Mouse (Mus musculus) heart, embryonic 12.5 days (tissue): ENCODE results near the gene Itpka. TPM values are rescaled to one million over a fixed set of nuclear protein-coding genes. Genes with fewer than 3 reads are reported as not detected.
A peak's percentile ranks its signal among the peaks of the same experiment; 100 is the strongest.

Source experiments
- ATAC-seq: fragments of 200-750 bp; cut with Nextera tagmentation; 2 replicates; pipeline ENCODE4 v1.8.0; 2017; ENCODE audit warnings: moderate TSS enrichment, moderate library complexity; ENCODE audit not compliant: insufficient number of reproducible peaks, low FRiP score
- H3K27ac ChIP-seq: fragments of 300-500 bp; sonication (generic); 2 replicates; pipeline ENCODE4 v1.5.1; 2016; ENCODE audit warnings: mild to moderate bottlenecking, moderate library complexity; ENCODE audit not compliant: poor library complexity, severe bottlenecking
- H3K27me3 ChIP-seq: fragments of 300-500 bp; sonication (generic); replicated peaks from 2 replicates; pipeline ENCODE4 v1.6.1; 2016; ENCODE audit warnings: mild to moderate bottlenecking, moderate library complexity
- H3K36me3 ChIP-seq: fragments of 300-500 bp; sonication (generic); 2 replicates; pipeline ENCODE4 v1.6.1; 2016; ENCODE audit warnings: mild to moderate bottlenecking, moderate library complexity
- H3K4me1 ChIP-seq: fragments of 300-500 bp; sonication (generic); replicated peaks from 2 replicates; pipeline ENCODE4 v1.6.1; 2016; ENCODE audit warnings: mild to moderate bottlenecking
- H3K4me2 ChIP-seq: fragments of 300-500 bp; sonication (generic); 2 replicates; pipeline ENCODE4 v1.6.1; 2016; ENCODE audit warnings: mild to moderate bottlenecking, moderate library complexity
- H3K4me3 ChIP-seq: fragments of 300-500 bp; sonication (generic); 2 replicates; pipeline ENCODE4 v1.5.1; 2016; ENCODE audit warnings: mild to moderate bottlenecking
- H3K9ac ChIP-seq: fragments of 300-500 bp; sonication (generic); 2 replicates; pipeline ENCODE4 v1.6.1; 2016; ENCODE audit warnings: mild to moderate bottlenecking, moderate library complexity
- H3K9me3 ChIP-seq: fragments of 300-500 bp; sonication (generic); replicated peaks from 2 replicates; pipeline ENCODE4 v1.6.1; 2016; ENCODE audit warnings: mild to moderate bottlenecking, moderate library complexity
- WGBS: fragments of 180-500 bp; shearing (Covaris S2); methylation state at CpG from one replicate; pipeline ENCODE4 v1.1.7; 2016; 5-methylcytosine and 5-hydroxymethylcytosine counted together
- polyA plus RNA-seq: library from polyadenylated mRNA; unstranded; fragments of >200 nt; fragmentation: Nextera tagmentation; extraction: Ambion mirVana; gene quantifications from 2 replicates; pipeline ENCODE4 v1.2.1, GENCODE M21; 2016

The Itpka gene
- polyA plus RNA-seq, 1 experiment from 2014 or later, result 3.0 TPM

DNA sequence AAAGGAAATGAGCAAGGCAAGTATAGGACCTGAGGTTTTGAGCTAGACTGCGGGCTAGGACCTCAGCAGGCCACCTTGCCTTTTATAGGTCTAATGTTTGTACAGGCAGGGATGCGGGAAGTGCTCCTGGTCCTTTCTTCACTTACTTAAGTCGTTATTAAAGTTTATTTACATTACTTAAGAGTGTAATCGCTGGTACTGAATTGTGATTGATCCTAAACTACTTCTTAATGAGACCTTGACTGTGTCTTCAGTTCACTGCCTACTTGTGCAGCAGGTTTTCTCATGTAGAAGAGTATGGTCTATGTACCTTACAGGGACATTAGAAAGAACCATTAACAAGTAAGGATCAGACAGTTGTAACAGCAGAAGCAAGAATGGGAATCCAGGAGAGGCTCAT is 11.4 kb upstream of the Itpka start:
- Histone ChIP-seq H3K4me1 (no peaks in the 10 kb centered on the region), H3K9me3 (no peaks in the 10 kb centered on the region), H3K4me2 (no peak overlapping the region), H3K27ac (no peak overlapping the region), H3K9ac (no peak overlapping the region), H3K4me3 (no peak overlapping the region), H3K36me3 (peaks cover 94% of the 10 kb centered on the region), H3K27me3 (0 out of 2 replicates have a peak, but pooled peaks cover 5% of the 10 kb centered on the region)
- ATAC-seq, result no peak
- whole genome bisulfite sequencing, result 90% methylated on average over 4 of the region's 4 CpGs

DNA sequence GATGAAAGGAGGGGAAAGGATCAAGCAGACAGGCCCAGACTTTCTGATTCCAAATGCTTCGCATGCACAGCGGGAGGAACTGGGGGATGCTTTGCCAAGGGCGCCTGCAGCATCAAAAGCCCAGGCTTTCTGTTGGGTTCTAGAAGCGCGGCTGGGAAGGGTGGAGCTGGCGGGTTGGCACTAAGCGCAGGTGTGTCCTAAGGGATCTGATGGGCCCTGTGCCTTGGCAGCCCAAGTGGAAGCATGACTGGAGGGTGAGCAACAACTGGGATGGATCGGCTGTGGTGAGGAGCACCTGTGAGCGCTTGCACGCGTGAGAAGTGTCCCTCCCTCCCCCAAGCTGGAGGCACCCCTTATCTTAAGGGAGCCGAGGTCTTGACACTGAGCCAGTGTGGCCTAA is 5.0 kb upstream of the Itpka start:
- no peak for ATAC-seq

DNA sequence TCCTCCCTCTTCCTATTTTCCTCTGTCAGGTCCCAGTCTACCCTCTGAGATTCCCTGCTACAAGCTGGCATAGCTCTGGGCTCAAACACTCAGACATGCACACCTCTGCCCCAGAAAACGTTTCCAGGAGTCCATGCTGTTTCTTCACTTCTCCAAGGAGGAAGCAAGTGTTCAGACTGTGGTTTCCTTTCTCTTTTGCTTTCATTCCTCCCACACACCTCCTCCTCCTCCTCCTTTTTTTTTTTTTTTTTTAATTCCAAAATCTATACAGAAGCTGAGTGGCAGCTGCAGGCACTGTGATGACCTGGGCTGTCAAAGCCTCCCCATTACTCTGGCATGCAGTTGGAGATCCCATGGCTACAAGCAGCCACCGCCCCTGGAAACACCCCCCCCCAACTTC is 1.6 kb upstream of the Itpka start:
- H3K4me3 ChIP-seq, result no peak overlapping the region
- WGBS, result 21% methylated on average over 2 of the region's 2 CpGs
- peaks cover 49% of the 10 kb centered on the region for H3K4me1 ChIP-seq

More for the DNA sequence above, 5.0 kb upstream of the Itpka start:
- Histone ChIP-seq H3K9ac (no peak overlapping the region), H3K4me3 (no peak overlapping the region), H3K4me1 (peaks cover 18% of the 10 kb centered on the region), H3K27me3 (peaks cover 25% of the 10 kb centered on the region), H3K9me3 (no peaks in the 10 kb centered on the region), H3K27ac (no peak overlapping the region), H3K36me3 (peaks cover 36% of the 10 kb centered on the region), H3K4me2 (no peak overlapping the region; the same call in 1 of the 2 replicates)
- 23% methylated on average over 12 of the region's 12 CpGs for WGBS

DNA sequence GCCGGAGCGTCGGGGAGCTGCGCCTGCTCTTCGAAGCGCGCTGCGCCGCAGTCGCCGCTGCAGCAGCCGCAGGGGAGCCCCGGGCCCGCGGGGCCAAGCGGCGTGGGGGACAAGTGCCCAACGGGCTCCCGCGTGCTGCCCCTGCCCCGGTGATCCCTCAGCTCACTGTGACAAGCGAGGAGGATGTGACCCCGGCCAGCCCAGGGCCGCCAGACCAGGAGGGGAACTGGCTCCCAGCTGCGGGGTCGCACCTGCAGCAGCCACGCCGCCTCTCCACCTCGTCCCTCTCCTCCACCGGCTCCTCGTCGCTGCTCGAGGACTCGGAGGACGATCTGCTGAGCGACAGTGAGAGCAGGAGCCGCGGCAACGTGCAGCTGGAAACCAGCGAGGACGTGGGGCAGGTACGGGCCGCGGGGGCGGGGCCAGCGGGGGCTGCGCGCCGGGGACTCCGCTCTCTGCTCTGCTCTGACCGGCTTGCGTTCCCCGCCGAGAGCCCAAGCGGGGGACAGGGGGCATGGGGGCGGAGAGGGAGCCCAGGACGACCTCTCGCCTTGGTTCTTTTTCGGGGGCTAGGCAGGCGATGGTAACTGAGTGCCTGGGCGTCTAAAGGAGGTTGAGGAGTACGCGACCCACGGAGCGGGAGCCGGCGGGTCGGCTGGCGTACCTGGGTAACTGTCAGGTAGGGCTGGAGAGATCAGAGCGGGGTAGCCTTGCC is 481 bp downstream of the Itpka start:
- Histone ChIP-seq H3K27me3 (peaks cover 23% of the 10 kb centered on the region), H3K27ac (0 out of 2 replicates have a peak overlapping the region, but pooled peaks have one; percentile 45), H3K36me3 (no peaks in the 10 kb centered on the region), H3K4me3 (peak overlapping the region; percentile 87), H3K9me3 (no peaks in the 10 kb centered on the region), H3K9ac (peak overlapping the region; percentile 75), H3K4me2 (peak overlapping the region; percentile 100), H3K4me1 (peaks cover 42% of the 10 kb centered on the region)
- WGBS, result under 1% methylated on average over 70 of the region's 70 CpGs
- peak; percentile 49; the same call in 1 of the 2 replicates for ATAC-seq

More for the DNA sequence above, 1.6 kb upstream of the Itpka start:
- peaks cover 33% of the 10 kb centered on the region for H3K27me3 ChIP-seq
- ATAC-seq, result no peak
- 0 out of 2 replicates have a peak overlapping the region, but pooled peaks have one; percentile 75 for H3K9ac ChIP-seq
- H3K27ac ChIP-seq, result no peak overlapping the region
- H3K36me3 ChIP-seq, result peaks cover 6% of the 10 kb centered on the region
- no peak overlapping the region; the same call in 1 of the 2 replicates for H3K4me2 ChIP-seq
- H3K9me3 ChIP-seq, result no peaks in the 10 kb centered on the region

DNA sequence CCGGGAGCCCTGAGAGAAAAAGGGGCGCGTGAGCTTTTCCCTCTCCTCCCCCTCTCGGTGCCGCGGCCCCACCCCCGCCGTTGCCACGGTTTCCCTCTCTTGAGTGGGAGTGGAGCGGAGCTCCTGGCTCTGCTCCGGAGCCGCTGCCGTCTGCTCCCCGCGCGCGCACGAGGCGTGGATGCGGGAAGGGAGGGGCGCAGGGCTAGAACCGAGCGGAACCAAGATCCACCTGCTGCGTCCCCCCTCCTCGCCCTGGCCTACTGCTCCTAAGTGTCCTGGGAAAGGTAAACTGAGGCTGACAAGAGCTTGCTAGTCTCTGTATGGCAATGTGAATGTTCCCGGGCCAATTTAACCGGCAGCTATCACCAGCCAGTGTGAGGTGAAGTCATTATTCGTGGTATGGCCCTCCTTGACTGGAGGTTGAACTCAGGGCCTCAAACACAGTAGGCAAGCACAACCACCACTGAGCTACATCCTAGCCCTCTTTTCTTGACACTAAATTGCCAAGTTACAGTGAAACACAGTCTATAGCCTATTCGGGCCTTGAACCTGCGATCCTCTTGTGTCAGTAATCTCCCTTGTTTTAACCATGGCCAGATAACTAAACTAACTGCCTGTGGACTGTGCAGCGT is 1.2 kb downstream of the Itpka start:
- H3K9me3 ChIP-seq, result no peaks in the 10 kb centered on the region
- H3K4me2 ChIP-seq, result peak overlapping the region; percentile 100
- peak overlapping the region; percentile 75 for H3K9ac ChIP-seq
- H3K4me3 ChIP-seq, result peak overlapping the region; percentile 87
- no peak for ATAC-seq
- H3K27ac ChIP-seq, result no peak overlapping the region
- H3K4me1 ChIP-seq, result peaks cover 42% of the 10 kb centered on the region
- no peaks in the 10 kb centered on the region for H3K36me3 ChIP-seq
- peaks cover 28% of the 10 kb centered on the region for H3K27me3 ChIP-seq
- WGBS, result 10% methylated on average over 31 of the region's 31 CpGs

DNA sequence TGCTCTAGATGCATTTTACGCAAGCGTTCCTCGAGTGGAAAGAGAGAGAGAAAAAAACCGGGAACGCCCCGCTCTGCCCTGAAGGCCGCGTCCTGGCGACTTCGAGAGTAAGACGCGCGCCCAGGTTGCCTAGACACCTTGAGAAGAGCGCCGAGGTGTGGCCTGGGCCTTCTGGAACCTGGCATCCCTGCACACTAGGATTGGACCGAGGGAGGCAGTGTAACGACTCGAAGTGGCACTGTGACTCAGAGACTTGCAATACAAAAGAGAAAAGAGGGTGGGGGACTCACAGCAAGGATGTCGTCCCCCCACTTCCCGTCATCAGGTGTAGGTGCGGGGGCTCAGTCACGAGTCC is 1.6 kb downstream of the Itpka start:
- Histone ChIP-seq H3K36me3 (no peaks in the 10 kb centered on the region), H3K27ac (no peak overlapping the region), H3K9ac (peak overlapping the region; percentile 65; the same call in 1 of the 2 replicates), H3K4me1 (peaks cover 42% of the 10 kb centered on the region), H3K27me3 (peaks cover 25% of the 10 kb centered on the region), H3K9me3 (no peaks in the 10 kb centered on the region), H3K4me3 (peak overlapping the region; percentile 87), H3K4me2 (peak overlapping the region; percentile 100)
- no peak for ATAC-seq
- WGBS, result 8% methylated on average over 22 of the region's 22 CpGs

DNA sequence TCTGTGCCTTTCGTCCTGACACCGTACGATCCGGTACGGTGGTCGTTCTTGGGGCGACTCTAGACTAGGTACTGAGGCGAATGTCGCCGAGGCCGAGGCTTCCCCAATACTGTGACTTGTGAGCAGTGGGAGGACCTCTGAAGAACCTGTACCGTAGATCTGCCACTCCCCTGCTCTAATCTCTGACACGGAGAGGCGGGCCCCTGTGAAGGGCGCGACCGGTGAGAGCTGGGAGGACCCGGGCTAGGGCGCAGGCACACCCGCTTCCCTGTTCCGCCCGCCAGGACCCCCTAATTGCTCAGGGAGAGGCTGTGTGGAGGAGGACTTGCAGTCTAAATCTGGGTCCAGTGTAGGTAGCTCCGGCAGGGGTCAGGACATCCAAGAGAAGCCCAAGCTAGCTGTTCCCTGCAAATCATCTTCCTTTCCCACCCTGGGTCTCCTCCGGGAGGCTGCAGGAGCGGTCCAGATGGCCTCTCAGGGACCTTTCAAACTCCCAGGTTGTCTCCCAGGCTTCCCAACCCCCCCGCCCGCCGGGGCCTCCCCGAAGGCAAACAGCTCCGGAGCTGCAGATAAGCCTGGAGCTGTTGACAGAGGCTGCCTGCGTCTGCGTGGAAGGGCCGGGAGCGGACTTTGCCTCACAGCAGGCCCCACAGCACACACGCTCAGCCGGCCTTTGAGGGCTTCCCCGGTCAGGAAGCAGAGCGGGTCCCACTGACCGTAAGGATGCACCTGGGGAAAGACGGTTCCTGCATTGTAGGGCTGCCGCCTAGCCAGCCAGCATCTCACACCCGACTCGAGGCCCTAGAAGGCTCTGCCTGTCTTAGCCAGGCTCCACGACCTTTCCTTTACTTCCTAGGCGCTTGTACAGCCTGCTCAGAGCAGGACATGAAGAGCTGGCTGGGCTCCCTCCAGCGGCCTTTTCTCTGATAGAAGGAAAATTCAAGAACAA is 2.3 kb downstream of the Itpka start:
- Histone ChIP-seq H3K4me1 (peaks cover 42% of the 10 kb centered on the region), H3K27ac (peak overlapping the region; percentile 6; the same call in 1 of the 2 replicates), H3K36me3 (no peaks in the 10 kb centered on the region), H3K27me3 (peaks cover 28% of the 10 kb centered on the region), H3K4me2 (peak overlapping the region; percentile 100), H3K4me3 (peak overlapping the region; percentile 87), H3K9me3 (no peaks in the 10 kb centered on the region), H3K9ac (peak overlapping the region; percentile 65)
- ATAC-seq, result peak; percentile 56; the same call in 1 of the 2 replicates
- 2% methylated on average over 46 of the region's 46 CpGs for WGBS

DNA sequence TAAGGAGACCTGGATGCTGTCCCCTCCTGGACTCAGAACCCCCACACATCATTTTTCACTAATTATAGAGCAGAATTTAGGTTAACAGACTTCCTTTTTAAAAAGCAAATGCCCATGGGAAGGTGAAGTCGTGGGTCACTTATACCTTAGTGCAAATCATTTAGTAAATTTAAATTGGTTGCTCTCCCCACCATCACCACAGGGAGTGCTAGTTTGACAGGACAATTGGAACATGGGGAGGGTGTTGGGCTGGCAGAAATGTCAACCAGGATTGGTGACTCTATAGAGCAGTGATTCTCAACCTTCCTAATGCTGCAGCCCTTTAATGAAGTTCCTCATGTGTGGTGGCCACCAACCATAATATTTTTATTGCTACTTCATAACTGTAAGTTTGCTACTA is 3.1 kb downstream of the Itpka start:
- Histone ChIP-seq H3K27me3 (peaks cover 34% of the 10 kb centered on the region), H3K4me2 (peak overlapping the region; percentile 100; the same call in 1 of the 2 replicates), H3K4me3 (no peak overlapping the region), H3K36me3 (no peaks in the 10 kb centered on the region), H3K4me1 (peaks cover 42% of the 10 kb centered on the region), H3K9me3 (no peaks in the 10 kb centered on the region), H3K9ac (no peak overlapping the region), H3K27ac (no peak overlapping the region)
- ATAC-seq, result no peak
- 6% methylated on average over 1 of the region's 1 CpGs for WGBS

DNA sequence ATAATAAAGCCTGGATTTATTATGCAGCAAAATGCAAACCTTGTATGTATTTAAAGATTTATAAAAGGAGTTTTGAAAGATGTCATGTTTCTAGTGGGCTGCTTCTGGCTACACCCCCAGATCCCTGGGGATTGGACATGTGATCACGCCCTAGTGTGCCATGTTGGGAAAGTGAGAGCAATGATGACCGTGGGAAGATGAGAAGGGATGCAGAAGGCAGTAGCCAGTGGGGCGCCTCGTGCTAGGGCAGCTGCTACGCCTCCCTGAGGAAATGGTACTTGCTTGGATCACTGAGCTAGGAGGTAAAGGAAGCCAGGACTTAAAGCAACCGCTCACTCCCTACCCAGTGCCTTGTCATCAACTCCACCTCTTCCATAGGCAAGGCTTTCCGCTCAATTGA is 5.4 kb downstream of the Itpka start:
- peaks cover 56% of the 10 kb centered on the region for H3K27me3 ChIP-seq
- H3K9ac ChIP-seq, result no peak overlapping the region
- H3K9me3 ChIP-seq, result no peaks in the 10 kb centered on the region
- H3K36me3 ChIP-seq, result no peaks in the 10 kb centered on the region
- no peak overlapping the region for H3K4me2 ChIP-seq
- H3K4me3 ChIP-seq, result no peak overlapping the region
- ATAC-seq, result no peak
- H3K4me1 ChIP-seq, result peaks cover 31% of the 10 kb centered on the region
- no peak overlapping the region for H3K27ac ChIP-seq
- 70% methylated on average over 7 of the region's 7 CpGs for WGBS

DNA sequence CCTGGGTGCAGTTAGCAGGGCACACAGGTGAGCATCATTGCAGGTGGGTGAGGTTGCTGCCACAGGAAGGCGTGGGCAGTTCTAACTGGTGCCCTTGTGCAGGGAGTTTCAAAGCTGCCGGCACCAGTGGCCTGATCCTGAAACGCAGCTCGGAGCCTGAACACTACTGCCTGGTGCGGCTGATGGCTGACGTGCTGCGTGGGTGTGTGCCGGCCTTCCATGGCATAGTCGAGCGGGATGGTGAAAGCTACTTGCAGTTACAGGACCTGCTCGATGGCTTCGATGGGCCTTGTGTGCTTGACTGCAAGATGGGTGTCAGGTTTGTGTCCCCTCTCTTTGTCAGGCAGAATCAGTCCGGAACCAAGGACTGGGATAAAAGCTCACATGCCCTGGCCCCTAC is 7.1 kb downstream of the Itpka start:
- Histone ChIP-seq H3K27ac (no peak overlapping the region), H3K4me2 (no peak overlapping the region), H3K36me3 (no peaks in the 10 kb centered on the region), H3K4me1 (peaks cover 14% of the 10 kb centered on the region), H3K4me3 (no peak overlapping the region), H3K9ac (no peak overlapping the region), H3K27me3 (peaks cover 62% of the 10 kb centered on the region), H3K9me3 (no peaks in the 10 kb centered on the region)
- ATAC-seq, result no peak
- WGBS, result 64% methylated on average over 13 of the region's 13 CpGs
